Mouse (Mus musculus): ENCODE results near the gene Zc3h14.

DNA sequence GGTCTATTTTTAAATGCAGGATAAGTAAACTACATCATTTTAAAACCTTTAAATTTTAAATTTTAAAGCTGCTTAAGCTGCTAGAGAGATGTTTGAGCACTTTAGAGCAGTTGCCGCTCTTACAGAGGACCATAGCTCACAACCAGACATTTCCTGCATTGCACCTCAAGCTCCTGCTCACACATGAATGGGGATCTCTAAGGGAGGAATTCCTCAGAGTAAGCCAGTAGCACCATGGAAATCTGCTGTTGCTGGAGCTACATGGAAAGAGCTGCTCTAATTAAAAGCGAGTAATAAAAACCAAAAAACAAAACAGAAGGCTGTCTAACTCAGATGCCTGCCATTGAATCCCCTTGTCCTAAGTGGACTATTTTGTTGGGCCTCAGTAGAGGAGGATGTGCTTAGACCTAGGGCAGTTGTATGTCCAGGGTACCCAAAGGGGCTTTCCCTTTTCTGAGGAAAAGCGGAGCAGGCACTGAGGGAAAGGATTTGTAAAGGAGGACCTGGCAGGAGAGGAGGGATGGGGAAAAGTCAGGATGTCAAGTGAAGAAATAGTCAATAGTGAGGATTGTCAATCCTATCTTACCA, 49.1 kb downstream of the Zc3h14 start:
- no peak for TF ChIP-seq UBTF (IDR thresholded peaks at IDR 0.05; ENCODE audit: borderline replicate concordance, insufficient read depth, low read depth, low read length)
- no peak for TF ChIP-seq POLR2A (IDR thresholded peaks at IDR 0.05; ENCODE audit: control insufficient read depth in 1 of 2, insufficient read depth in 1 of 2, low read depth in 1 of 2, low read length in 2 of 2, poor library complexity in 1 of 2)
- no peak for TF ChIP-seq TCF12 (IDR thresholded peaks at IDR 0.05; ENCODE audit: low read depth, low read length)
- TF ChIP-seq CTCF (IDR thresholded peaks at IDR 0.05 in 2 of 3, conservative IDR thresholded peaks at IDR 0.05 in 1 of 3; ENCODE audit: control insufficient read depth in 1 of 3, insufficient read depth in 1 of 3, low read depth in 2 of 3, low read length in 3 of 3, poor library complexity in 1 of 3, severe bottlenecking in 1 of 3) = no peak
- TF ChIP-seq POLR2AphosphoS2 (IDR thresholded peaks at IDR 0.05; ENCODE audit: low read length) = no peak
- no peak for TF ChIP-seq TAL1 (IDR thresholded peaks at IDR 0.05; ENCODE audit: low read length)
- TF ChIP-seq ZNF384 (IDR thresholded peaks at IDR 0.05; ENCODE audit: low read depth, low read length) = no peak
- no peak for TF ChIP-seq MXI1 (IDR thresholded peaks at IDR 0.05; ENCODE audit: low read depth, low read length)
